Mouse (Mus musculus) stomach, embryonic 16.5 days (tissue): ENCODE measurements around the gene Mmp2. TPM values are rescaled to one million over a fixed set of nuclear protein-coding genes. Genes with fewer than 3 reads are reported as not detected.
"Not testable (repeated sequence)": the region's sequence is repeated elsewhere in the genome, so short reads cannot be mapped to it uniquely, and the experiment has no call there.

Source experiments
- ATAC-seq: fragments of 200-750 bp; cut with Nextera tagmentation; 2 replicates; pipeline ENCODE4 v1.8.0; 2017; ENCODE audit warnings: moderate number of reproducible peaks, moderate TSS enrichment; ENCODE audit not compliant: insufficient read depth, low FRiP score
- H3K27ac ChIP-seq: fragments of 300-500 bp; sonication (generic); 2 replicates; pipeline ENCODE4 v1.5.1; 2014; ENCODE audit warnings: low read length
- H3K27me3 ChIP-seq: fragments of 300-500 bp; sonication (generic); 2 replicates; pipeline ENCODE4 v1.6.1; 2014; ENCODE audit warnings: low read length, control low read depth, mixed read lengths; ENCODE audit not compliant: control insufficient read depth, insufficient read depth
- H3K36me3 ChIP-seq: fragments of 300-500 bp; sonication (generic); 2 replicates; pipeline ENCODE4 v1.6.1; 2014; ENCODE audit warnings: low read length; ENCODE audit not compliant: control insufficient read depth, insufficient read depth
- H3K4me1 ChIP-seq: fragments of 300-500 bp; sonication (generic); 2 replicates; pipeline ENCODE4 v1.6.1; 2014; ENCODE audit warnings: low read length, control low read depth, mixed read lengths; ENCODE audit not compliant: control insufficient read depth, insufficient read depth
- H3K4me2 ChIP-seq: fragments of 300-500 bp; sonication (generic); 2 replicates; pipeline ENCODE4 v1.6.1; 2014; ENCODE audit warnings: low read depth, low read length, mixed read lengths
- H3K4me3 ChIP-seq: fragments of 300-500 bp; sonication (generic); replicated peaks from 2 replicates; pipeline ENCODE4 v1.5.1; 2014; ENCODE audit warnings: mild to moderate bottlenecking, low read length
- H3K9ac ChIP-seq: fragments of 300-500 bp; sonication (generic); 2 replicates; pipeline ENCODE4 v1.6.1; 2014; ENCODE audit warnings: low read length
- H3K9me3 ChIP-seq: fragments of 300-500 bp; sonication (generic); replicated peaks from 2 replicates; pipeline ENCODE4 v1.6.1; 2016; ENCODE audit warnings: low read length, control low read depth; ENCODE audit not compliant: control insufficient read depth
- WGBS: fragments of 180-500 bp; shearing (Covaris S2); extraction: QIAGEN DNeasy Blood & Tissue Kit; methylation state at CpG from one replicate; pipeline ENCODE4 v1.1.7; 2014; 5-methylcytosine and 5-hydroxymethylcytosine counted together
- polyA plus RNA-seq: library from polyadenylated mRNA; unstranded; fragments of >200 nt; fragmentation: Nextera tagmentation; extraction: Ambion mirVana; gene quantifications from 2 replicates; pipeline ENCODE4 v1.2.1, GENCODE M21; 2015

The Mmp2 gene
- 149 and 166 TPM in 2 replicates for polyA plus RNA-seq

GRCm38 (mm10) chr8:92827243-92828034 lies at the start of gene Mmp2:
TSS of gene Mmp2 (plus strand) at chr8:92827291.
- Histone ChIP-seq H3K4me3 (peak within 1 kb of the TSS; percentile 56), H3K36me3 (no peaks in the 10 kb centered on the region), H3K4me2 (peak within 1 kb of the TSS; percentile 64), H3K27me3 (no peaks in the 10 kb centered on the region; the same call in 1 of the 2 replicates), H3K9me3 (no peaks in the 10 kb centered on the region), H3K4me1 (peaks cover 19% of the 10 kb centered on the region), H3K27ac (peak within 1 kb of the TSS; percentile 95), H3K9ac (peak within 1 kb of the TSS; percentile 79)
- ATAC-seq = peak; percentile 68; the same call in 1 of the 2 replicates
- 3% methylated on average over 37 of the region's 37 CpGs for WGBS

DNA sequence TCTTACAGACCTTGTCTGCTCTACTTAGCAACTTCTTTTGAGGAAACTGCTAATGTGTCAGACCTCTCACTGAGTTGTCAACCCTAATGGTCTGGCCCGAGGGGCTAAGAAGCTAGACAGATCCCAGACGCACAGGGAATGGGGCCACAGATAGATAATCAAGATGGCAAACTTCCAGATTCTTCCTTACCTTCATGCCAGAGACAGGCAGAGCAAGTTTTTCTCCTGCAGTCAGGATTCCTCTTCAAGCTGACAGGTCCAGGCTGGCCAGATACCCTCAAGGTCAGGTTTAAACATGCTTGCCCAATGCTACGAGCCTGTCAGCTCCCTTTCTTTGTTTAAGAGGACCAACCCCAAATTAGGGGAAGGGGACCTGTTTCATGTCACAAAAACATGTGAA lies 46.1 kb upstream of the Mmp2 start:
- 31% methylated on average over 3 of the region's 3 CpGs for WGBS
- no peaks in the 10 kb centered on the region for H3K27me3 ChIP-seq
- H3K4me2 ChIP-seq = no peak overlapping the region
- no peak overlapping the region for H3K27ac ChIP-seq
- H3K9me3 ChIP-seq = no peaks in the 10 kb centered on the region
- H3K9ac ChIP-seq = no peak overlapping the region
- no peaks in the 10 kb centered on the region for H3K4me1 ChIP-seq
- no peak for ATAC-seq
- H3K4me3 ChIP-seq = no peak overlapping the region
- H3K36me3 ChIP-seq = no peaks in the 10 kb centered on the region

DNA sequence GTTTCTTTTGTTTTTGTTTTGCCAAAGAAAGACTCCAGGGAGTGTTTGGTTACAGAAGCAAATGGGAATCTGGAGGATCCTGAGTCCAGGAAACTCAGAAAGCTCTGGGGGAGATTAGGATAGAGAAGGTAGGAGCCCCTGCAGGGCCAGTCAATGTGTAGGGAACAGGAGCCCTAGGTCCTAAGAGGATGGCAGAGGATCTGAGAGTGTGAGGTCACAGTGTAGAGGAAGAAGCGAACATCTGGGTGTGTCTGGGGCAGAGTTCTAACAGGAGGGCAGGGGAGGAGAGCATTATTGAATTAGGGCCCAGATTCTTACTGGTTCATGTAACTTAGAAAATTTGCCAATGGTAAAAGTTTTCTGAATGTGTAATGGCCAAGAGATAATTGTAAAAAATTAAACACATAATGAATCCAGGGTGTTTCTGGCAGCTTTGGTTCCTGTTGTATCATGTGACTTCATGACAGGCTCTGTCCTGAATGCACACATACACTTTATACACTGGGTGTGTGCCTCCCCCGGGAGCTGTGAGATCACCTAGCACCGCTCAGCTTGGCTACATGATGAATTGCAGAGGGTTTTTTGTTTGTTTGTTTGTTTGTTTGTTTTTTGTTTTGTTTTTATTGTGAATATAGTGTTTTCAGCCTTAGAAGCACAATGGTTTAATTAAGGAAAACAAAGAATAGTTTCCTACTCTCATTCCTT lies 43.0 kb upstream of the Mmp2 start:
- Histone ChIP-seq H3K4me2 (no peak overlapping the region), H3K36me3 (no peaks in the 10 kb centered on the region), H3K9ac (no peak overlapping the region), H3K9me3 (no peaks in the 10 kb centered on the region), H3K4me1 (no peaks in the 10 kb centered on the region), H3K4me3 (no peak overlapping the region), H3K27me3 (no peaks in the 10 kb centered on the region), H3K27ac (no peak overlapping the region)
- ATAC-seq = no peak
- 64% methylated on average over 3 of the region's 3 CpGs for WGBS

- no peak overlapping the region for H3K4me3 ChIP-seq
- no peaks in the 10 kb centered on the region for H3K36me3 ChIP-seq
- H3K9me3 ChIP-seq = no peaks in the 10 kb centered on the region
- H3K9ac ChIP-seq = no peak overlapping the region
- H3K27ac ChIP-seq = no peak overlapping the region
- no peaks in the 10 kb centered on the region for H3K4me1 ChIP-seq
- 63% methylated on average over 3 of the region's 3 CpGs for WGBS
- no peak for ATAC-seq
- no peak overlapping the region for H3K4me2 ChIP-seq
- H3K27me3 ChIP-seq = no peaks in the 10 kb centered on the region
Observed at GRCm38 (mm10) chr8:92790835-92791234, 36.3 kb upstream of the Mmp2 start.

- whole genome bisulfite sequencing = 88% methylated on average over 2 of the region's 2 CpGs
- H3K4me2 ChIP-seq, ATAC-seq, H3K27ac ChIP-seq, H3K9ac ChIP-seq, H3K36me3 ChIP-seq, H3K4me3 ChIP-seq, H3K4me1 ChIP-seq, H3K9me3 ChIP-seq, H3K27me3 ChIP-seq: not testable (repeated sequence)
Observed at GRCm38 (mm10) chr8:92791999-92792398, 35.1 kb upstream of the Mmp2 start.

DNA sequence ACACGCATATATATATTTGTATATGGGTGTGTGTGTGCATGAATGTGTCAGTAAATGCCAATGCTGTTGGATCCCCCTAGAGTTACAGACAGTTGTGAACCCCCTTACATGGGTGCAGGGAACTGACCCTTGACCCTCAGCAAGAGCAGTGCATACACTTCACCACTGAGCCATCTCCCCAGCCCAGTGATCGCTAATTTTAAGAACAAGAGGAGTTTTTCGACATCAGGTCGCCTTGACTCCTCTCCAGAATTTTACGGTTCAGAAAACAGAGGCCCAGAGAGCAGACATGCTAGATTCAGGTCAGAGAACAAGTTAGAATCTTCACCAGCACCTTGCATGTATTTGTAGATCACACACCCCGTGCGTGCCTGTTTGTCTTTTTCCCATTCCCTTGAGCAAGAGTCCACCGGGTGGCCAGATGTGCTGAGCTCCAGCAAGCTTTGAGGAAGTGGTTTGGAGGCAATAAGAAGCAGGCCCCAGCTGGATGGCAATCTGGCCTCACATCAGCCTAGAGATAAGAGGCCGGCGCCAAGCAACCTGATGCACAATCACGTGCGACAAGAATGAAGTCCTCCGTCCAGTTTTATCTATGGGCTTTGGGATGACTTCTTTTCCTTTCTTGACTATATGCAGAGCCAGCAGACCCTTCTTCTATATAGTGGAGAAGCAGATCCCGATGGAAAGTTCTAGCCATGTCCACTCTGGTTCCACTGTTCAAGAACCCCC lies 33.1 kb upstream of the Mmp2 start:
- Histone ChIP-seq H3K27ac (no peak overlapping the region), H3K36me3 (no peaks in the 10 kb centered on the region), H3K9me3 (no peaks in the 10 kb centered on the region), H3K4me2 (no peak overlapping the region), H3K27me3 (no peaks in the 10 kb centered on the region), H3K4me1 (no peaks in the 10 kb centered on the region), H3K9ac (no peak overlapping the region), H3K4me3 (no peak overlapping the region)
- no peak for ATAC-seq
- WGBS = 80% methylated on average over 14 of the region's 14 CpGs

DNA sequence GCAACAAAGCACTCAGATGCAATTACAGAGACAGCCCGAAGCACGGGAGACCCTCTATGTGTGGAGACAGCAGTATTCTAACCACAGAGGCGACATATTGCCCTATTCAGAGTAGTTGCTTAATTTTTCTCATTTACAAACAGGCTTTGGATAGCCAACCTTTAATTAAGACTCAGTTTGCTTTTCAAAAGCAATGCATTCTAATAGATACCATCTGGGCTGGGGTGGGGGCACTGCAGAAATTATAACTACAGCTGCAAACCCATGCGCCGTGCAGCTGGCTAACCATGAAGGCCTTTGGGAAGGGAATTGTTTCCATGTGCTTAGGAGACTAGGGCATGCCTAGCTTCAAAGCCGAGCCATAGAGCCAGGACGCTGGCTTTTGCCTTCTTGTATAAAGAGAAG lies 29.6 kb upstream of the Mmp2 start:
- Histone ChIP-seq H3K9ac (no peak overlapping the region), H3K4me2 (no peak overlapping the region), H3K27me3 (no peaks in the 10 kb centered on the region), H3K4me1 (no peaks in the 10 kb centered on the region), H3K36me3 (no peaks in the 10 kb centered on the region), H3K9me3 (no peaks in the 10 kb centered on the region), H3K4me3 (no peak overlapping the region), H3K27ac (no peak overlapping the region)
- WGBS = 79% methylated on average over 7 of the region's 7 CpGs
- ATAC-seq = no peak

DNA sequence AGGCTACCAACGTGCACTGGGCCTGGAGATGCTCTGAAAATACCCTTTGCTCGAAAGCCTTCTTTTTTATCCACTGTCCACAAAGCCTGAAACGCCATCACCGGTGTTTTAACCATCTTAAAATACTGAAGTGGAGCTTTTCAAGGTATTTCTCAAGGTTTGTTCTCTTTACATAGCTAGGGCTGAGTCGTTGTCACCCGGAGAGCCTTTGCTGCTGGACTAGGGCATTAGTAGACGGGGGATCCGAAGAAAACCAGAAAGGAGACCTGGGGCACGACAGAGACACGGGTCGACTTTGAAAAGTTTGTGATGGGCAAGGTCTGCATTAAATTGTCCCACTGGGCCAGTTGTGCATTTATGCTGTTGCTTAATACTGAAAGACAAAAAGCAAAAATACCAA lies 27.7 kb upstream of the Mmp2 start:
- 88% methylated on average over 11 of the region's 11 CpGs for WGBS
- no peaks in the 10 kb centered on the region for H3K36me3 ChIP-seq
- H3K27me3 ChIP-seq = no peaks in the 10 kb centered on the region
- no peak overlapping the region for H3K4me2 ChIP-seq
- ATAC-seq = no peak
- H3K9me3 ChIP-seq = no peaks in the 10 kb centered on the region
- no peak overlapping the region for H3K9ac ChIP-seq
- H3K4me1 ChIP-seq = no peaks in the 10 kb centered on the region
- no peak overlapping the region for H3K27ac ChIP-seq
- H3K4me3 ChIP-seq = no peak overlapping the region

DNA sequence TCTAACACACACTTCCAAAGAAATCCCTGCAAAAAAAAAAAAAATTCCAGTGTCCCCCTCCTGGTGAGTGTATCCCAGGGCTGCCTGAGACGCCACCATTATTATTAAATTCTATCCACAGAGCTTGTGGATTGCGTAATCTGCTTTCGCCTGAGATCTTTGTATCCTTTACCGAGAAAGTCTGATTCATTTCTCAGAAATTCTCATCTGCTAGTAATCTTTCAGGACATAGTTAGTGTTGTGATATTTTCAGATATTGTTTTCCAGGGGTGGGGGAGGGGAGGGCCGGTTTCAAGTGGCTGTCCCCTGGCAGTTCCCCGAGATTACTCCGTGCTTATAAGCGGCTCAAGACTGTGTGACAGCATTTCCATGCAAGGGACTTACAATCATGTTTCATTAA lies 25.9 kb upstream of the Mmp2 start:
- Histone ChIP-seq H3K9me3 (no peaks in the 10 kb centered on the region), H3K9ac (no peak overlapping the region), H3K27me3 (no peaks in the 10 kb centered on the region), H3K36me3 (no peaks in the 10 kb centered on the region), H3K27ac (no peak overlapping the region), H3K4me2 (no peak overlapping the region), H3K4me3 (no peak overlapping the region), H3K4me1 (no peaks in the 10 kb centered on the region)
- 56% methylated on average over 8 of the region's 8 CpGs for WGBS
- ATAC-seq = no peak
